ENCODE assay signal across 13 mouse cellular contexts in genomic region chr14:17406879-17407278, GRCm38 (mm10).
"Had no signal": no experiment of that assay in that cellular context is flagged by ENCODE, and none has a peak within 500 bp of the region (broad histone marks: within the 10 kb centered on the region; RNA-seq: fewer than 3 reads in every experiment).

No protein-coding gene starts in this region.

- H3K27ac ChIP-seq: limb, embryonic 13.5 days; liver, embryonic 14.5 days; midbrain, embryonic 12.5 days; neural tube, embryonic 13.5 days had no signal

- H3K9ac ChIP-seq: limb, embryonic 13.5 days; liver, embryonic 14.5 days; lung, embryonic 14.5 days; midbrain, embryonic 12.5 days; neural tube, embryonic 13.5 days had no signal

- H3K4me2 ChIP-seq: limb, embryonic 13.5 days; lung, embryonic 14.5 days; midbrain, embryonic 12.5 days; neural tube, embryonic 13.5 days had no signal

- H3K4me3 ChIP-seq: limb, embryonic 13.5 days; midbrain, embryonic 12.5 days; neural tube, embryonic 13.5 days had no signal

- H3K9me3 ChIP-seq: limb, embryonic 13.5 days; midbrain, embryonic 12.5 days; neural tube, embryonic 13.5 days had no signal

- H3K4me1 ChIP-seq: midbrain, embryonic 12.5 days; neural tube, embryonic 13.5 days had no signal

- H3K36me3 ChIP-seq: limb, embryonic 13.5 days; midbrain, embryonic 12.5 days; neural tube, embryonic 13.5 days had no signal

- H3K27me3 ChIP-seq: limb, embryonic 13.5 days; midbrain, embryonic 12.5 days; neural tube, embryonic 13.5 days had no signal

- ATAC-seq: midbrain, embryonic 16.5 days had no signal

- DNase-seq: kidney, adult 18-20 months; kidney, postnatal 10 days; kidney, postnatal 4 days; left cerebral cortex, postnatal 4 days; lung, embryonic 14.5 days; right cerebral cortex, postnatal 14 days; thymus, adult 18-20 months; thymus, postnatal 14 days had no signal
